Mouse (Mus musculus) forebrain, embryonic 10.5 days (tissue): ENCODE results near the gene Birc7. TPM values are rescaled to one million over a fixed set of nuclear protein-coding genes. Genes with fewer than 3 reads are reported as not detected.

Experiments
- DNase-seq: peaks from one replicate; pipeline ENCODE4 v3.0.0-alpha.2; 2017; ENCODE audit warnings: low spot score; ENCODE audit errors: extremely low spot score
- H3K27ac ChIP-seq: fragments of 300-500 bp; sonication (generic); 2 replicates; pipeline ENCODE4 v1.5.1; 2016; ENCODE audit warnings: mild to moderate bottlenecking
- H3K27me3 ChIP-seq: fragments of 300-500 bp; sonication (generic); 2 replicates; pipeline ENCODE4 v1.6.1; 2016; ENCODE audit warnings: mild to moderate bottlenecking; ENCODE audit not compliant: poor library complexity, severe bottlenecking
- H3K36me3 ChIP-seq: fragments of 300-500 bp; sonication (generic); replicated peaks from 2 replicates; pipeline ENCODE4 v1.6.1; 2016; ENCODE audit warnings: mild to moderate bottlenecking, moderate library complexity
- H3K4me1 ChIP-seq: fragments of 300-500 bp; sonication (generic); 2 replicates; pipeline ENCODE4 v1.6.1; 2016
- H3K4me3 ChIP-seq: fragments of 300-500 bp; sonication (generic); 2 replicates; pipeline ENCODE4 v1.5.1; 2016; ENCODE audit warnings: mild to moderate bottlenecking, moderate library complexity
- H3K9me3 ChIP-seq: fragments of 300-500 bp; sonication (generic); 2 replicates; pipeline ENCODE4 v1.6.1; 2016; ENCODE audit warnings: mild to moderate bottlenecking, moderate library complexity
- WGBS: fragments of 180-500 bp; shearing (Covaris S2); methylation state at CpG from one replicate; pipeline ENCODE4 v1.1.7; 2016; 5-methylcytosine and 5-hydroxymethylcytosine counted together
- microRNA-seq: library from miRNA; unstranded; fragments of <30 nt; microRNA quantifications from one replicate; pipeline ENCODE4, GENCODE M21; 2017
- polyA plus RNA-seq: library from polyadenylated mRNA; unstranded; fragments of >200 nt; fragmentation: Nextera tagmentation; extraction: Ambion mirVana; gene quantifications from 2 replicates; pipeline ENCODE4 v1.2.1, GENCODE M21; 2016

The Birc7 gene
- polyA plus RNA-seq, 1 experiment from 2014 or later: 0.56 TPM

DNA sequence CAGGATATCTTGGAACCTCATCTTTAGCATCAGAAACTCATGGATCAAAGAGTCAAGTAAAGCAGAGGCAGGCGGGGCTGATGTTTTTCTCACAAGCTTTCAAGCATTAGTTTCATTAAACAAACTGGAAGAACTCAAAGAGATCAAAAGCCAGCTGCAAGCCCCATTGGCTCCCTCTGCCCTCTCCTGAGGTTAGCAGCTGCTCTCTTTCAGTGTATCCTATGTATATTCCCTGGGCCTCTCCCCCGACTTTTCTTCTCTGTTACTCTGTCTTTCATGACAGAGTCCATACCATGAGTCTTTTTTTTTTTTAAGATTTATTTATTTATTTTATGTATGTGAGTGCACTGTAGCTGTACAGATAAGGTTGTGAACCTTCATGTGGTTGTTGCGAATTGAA lies 31.4 kb downstream of the Birc7 start:
- Histone ChIP-seq H3K4me1 (peaks cover 19% of the 10 kb centered on the region), H3K4me3 (no peak overlapping the region), H3K27ac (no peak overlapping the region), H3K27me3 (peaks cover 17% of the 10 kb centered on the region), H3K9me3 (no peaks in the 10 kb centered on the region), H3K36me3 (no peaks in the 10 kb centered on the region)
- 77% methylated on average over 3 of the region's 3 CpGs for WGBS
- DNase-seq: no peak

GRCm38 (mm10) chr2:180962616-180963308 lies 33.9 kb downstream of the Birc7 start:
- no peak for DNase-seq
- WGBS: 81% methylated on average over 2 of the region's 2 CpGs
- no peaks in the 10 kb centered on the region for H3K9me3 ChIP-seq
- no peaks in the 10 kb centered on the region for H3K27me3 ChIP-seq
- H3K27ac ChIP-seq: no peak overlapping the region
- H3K36me3 ChIP-seq: no peaks in the 10 kb centered on the region
- H3K4me3 ChIP-seq: no peak overlapping the region
- H3K4me1 ChIP-seq: peaks cover 21% of the 10 kb centered on the region

- no peak overlapping the region for H3K4me3 ChIP-seq
- peaks cover 28% of the 10 kb centered on the region for H3K4me1 ChIP-seq
- H3K27me3 ChIP-seq: no peaks in the 10 kb centered on the region
- H3K9me3 ChIP-seq: no peaks in the 10 kb centered on the region
- 0 out of 2 replicates have a peak overlapping the region, but pooled peaks have one; percentile 36 for H3K27ac ChIP-seq
- peak; percentile 75 for DNase-seq
- peaks cover 6% of the 10 kb centered on the region for H3K36me3 ChIP-seq
- 9% methylated on average over 5 of the region's 5 CpGs for WGBS
Observed at GRCm38 (mm10) chr2:180963956-180964355, 35.1 kb downstream of the Birc7 start.

DNA sequence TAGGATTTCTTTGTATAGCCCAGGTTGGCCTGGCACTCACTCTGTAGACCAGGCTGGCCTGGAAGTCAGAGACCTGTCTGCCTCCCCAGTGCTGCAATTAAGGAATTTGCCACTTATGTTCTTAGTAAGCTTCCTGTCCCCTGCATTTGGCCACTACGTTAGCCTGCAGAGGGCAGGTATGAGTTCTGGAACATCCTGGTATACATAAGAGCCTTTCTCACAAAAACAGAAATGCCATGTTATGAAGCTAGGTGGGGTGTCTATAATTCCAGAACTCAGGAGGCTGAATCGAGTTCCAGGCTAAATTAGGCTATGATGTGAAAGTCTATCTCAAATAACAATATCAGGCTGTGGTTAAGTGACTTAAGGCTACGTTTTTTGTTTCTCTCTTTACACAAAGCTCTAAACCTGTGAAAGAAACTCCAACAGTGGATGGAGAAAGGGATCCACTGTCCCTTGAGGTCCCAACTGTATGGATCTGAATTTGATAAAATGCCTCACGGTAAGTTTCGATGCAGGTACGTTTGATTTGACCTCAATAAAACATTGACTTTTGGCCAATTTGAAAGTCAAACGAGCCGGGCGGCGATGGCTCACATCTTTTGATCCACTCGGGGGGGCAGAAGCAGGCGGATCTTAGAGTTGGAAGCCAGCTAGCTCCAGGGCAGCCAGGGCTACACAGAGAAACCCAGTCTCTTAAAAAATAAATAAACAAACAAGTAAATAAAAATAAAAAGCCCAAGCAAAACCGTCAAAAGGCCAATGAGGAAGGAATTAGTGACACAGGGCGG lies 37.5 kb downstream of the Birc7 start:
- Histone ChIP-seq H3K4me1 (peaks cover 28% of the 10 kb centered on the region), H3K27ac (peak overlapping the region; percentile 94), H3K27me3 (no peaks in the 10 kb centered on the region), H3K36me3 (peaks cover 25% of the 10 kb centered on the region), H3K4me3 (peak overlapping the region; percentile 95), H3K9me3 (no peaks in the 10 kb centered on the region)
- WGBS: 19% methylated on average over 14 of the region's 14 CpGs
- no peak for DNase-seq

GRCm38 (mm10) chr2:180967010-180967763 lies 38.4 kb downstream of the Birc7 start, which contains the start of gene Arfgap1:
Gene Arfgap1, plus strand, starts transcription at chr2:180967225.
- Histone ChIP-seq H3K27ac (peak within 1 kb of the TSS; percentile 94), H3K27me3 (no peaks in the 10 kb centered on the region), H3K9me3 (no peaks in the 10 kb centered on the region), H3K36me3 (peaks cover 34% of the 10 kb centered on the region), H3K4me3 (peak within 1 kb of the TSS; percentile 95), H3K4me1 (peaks cover 28% of the 10 kb centered on the region)
- under 1% methylated on average over 57 of the region's 57 CpGs for WGBS
- DNase-seq: peak; percentile 88

DNA sequence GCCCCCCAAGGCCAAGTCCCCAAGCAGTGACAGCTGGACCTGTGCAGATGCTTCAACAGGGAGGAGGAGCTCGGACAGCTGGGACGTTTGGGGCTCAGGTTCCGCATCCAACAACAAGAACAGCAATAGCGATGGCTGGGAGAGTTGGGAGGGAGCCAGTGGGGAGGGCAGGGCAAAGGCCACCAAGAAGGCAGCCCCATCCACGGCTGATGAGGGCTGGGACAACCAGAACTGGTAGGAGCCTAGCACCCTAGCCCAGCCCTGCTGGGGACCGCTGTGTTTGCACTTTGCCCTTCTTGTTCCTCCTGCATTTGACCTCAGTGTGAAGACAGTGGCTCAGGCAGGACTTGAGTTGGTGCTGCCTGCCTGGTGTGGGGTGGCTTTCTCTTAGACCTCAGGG lies 52.3 kb downstream of the Birc7 start:
- Histone ChIP-seq H3K36me3 (peaks cover 73% of the 10 kb centered on the region), H3K9me3 (no peaks in the 10 kb centered on the region), H3K4me1 (0 out of 2 replicates have a peak, but pooled peaks cover 3% of the 10 kb centered on the region), H3K27ac (no peak overlapping the region), H3K27me3 (no peaks in the 10 kb centered on the region), H3K4me3 (no peak overlapping the region)
- DNase-seq: no peak
- 83% methylated on average over 6 of the region's 6 CpGs for WGBS

Small RNAs within 50 kb of the gene (microRNA-seq; reads per million reads assigned to microRNA genes)
- gene Mir124a-3: 9.0 reads per million, percentile 19 among the genes with 10 or more reads in this experiment

Other genes with a start within 250 kb of the Birc7 start
- 33.8 and 34.3 TPM in 2 replicates for gene Dido1, start 219.0 kb upstream of the Birc7 start, polyA plus RNA-seq
- gene Gid8, start 218.9 kb upstream of the Birc7 start, polyA plus RNA-seq: 46.8 and 47.7 TPM in 2 replicates
- 0.46 and 0.95 TPM in 2 replicates for gene Slc17a9, start 203.8 kb upstream of the Birc7 start, polyA plus RNA-seq
- gene Bhlhe23, start 152.1 kb upstream of the Birc7 start, polyA plus RNA-seq: 0.43 and 0.47 TPM in 2 replicates
- 47.4 and 56.6 TPM in 2 replicates for gene Ythdf1, start 8.1 kb upstream of the Birc7 start, polyA plus RNA-seq
- 19.7 and 27.0 TPM in 2 replicates for gene Nkain4, start 25.7 kb downstream of the Birc7 start, polyA plus RNA-seq
- 79.5 and 80.3 TPM in 2 replicates for gene Arfgap1, start 38.2 kb downstream of the Birc7 start, polyA plus RNA-seq
- 0.07 and 0.17 TPM in 2 replicates for gene Col20a1, start 57.5 kb downstream of the Birc7 start, polyA plus RNA-seq
- 5.7 and 5.8 TPM in 2 replicates for gene Chrna4, start 114.5 kb downstream of the Birc7 start, polyA plus RNA-seq
- gene Kcnq2, start 206.3 kb downstream of the Birc7 start, polyA plus RNA-seq: 2.9 and 3.8 TPM in 2 replicates
- 0.07 and 0.15 TPM in 2 replicates for gene Eef1a2, start 228.0 kb downstream of the Birc7 start, polyA plus RNA-seq